Mouse (Mus musculus) stomach, postnatal 0 days (tissue): Measurements from ENCODE around the gene Pias1.

Experiments
- CTCF ChIP-seq: IDR thresholded peaks from 2 replicates; pipeline ENCODE4 v1.5.1; 2016; ENCODE audit warnings: antibody characterized with exemption, low read depth, mild to moderate bottlenecking, moderate library complexity
- EP300 ChIP-seq: optimal IDR thresholded peaks from 2 replicates; pipeline ENCODE3; 2016; ENCODE audit warnings: antibody characterized with exemption

- TF ChIP-seq EP300 (no peak), CTCF (peak; percentile 100)
Measured at GRCm38 (mm10) chr9:62847694-62848093, 140.0 kb downstream of the Pias1 start.
